Mouse (Mus musculus) sigmoid colon, adult 10 weeks (tissue): ENCODE results near the gene Scml4. TPM values are rescaled to one million over a fixed set of nuclear protein-coding genes. Genes with fewer than 3 reads are reported as not detected.

Source experiments
- polyA plus RNA-seq: library from polyadenylated mRNA; stranded (reverse); fragments of 350-450 nt; fragmentation: Illumina TruSeq; extraction: RNeasy Lipid Tissue Mini Kit (QIAGEN cat#74804); gene quantifications from one replicate; pipeline ENCODE4 v1.2.3, GENCODE M21; 2014; ENCODE audit warnings: low read depth, low replicate concordance

Scml4 gene
- 54.4 TPM for polyA plus RNA-seq

DNA sequence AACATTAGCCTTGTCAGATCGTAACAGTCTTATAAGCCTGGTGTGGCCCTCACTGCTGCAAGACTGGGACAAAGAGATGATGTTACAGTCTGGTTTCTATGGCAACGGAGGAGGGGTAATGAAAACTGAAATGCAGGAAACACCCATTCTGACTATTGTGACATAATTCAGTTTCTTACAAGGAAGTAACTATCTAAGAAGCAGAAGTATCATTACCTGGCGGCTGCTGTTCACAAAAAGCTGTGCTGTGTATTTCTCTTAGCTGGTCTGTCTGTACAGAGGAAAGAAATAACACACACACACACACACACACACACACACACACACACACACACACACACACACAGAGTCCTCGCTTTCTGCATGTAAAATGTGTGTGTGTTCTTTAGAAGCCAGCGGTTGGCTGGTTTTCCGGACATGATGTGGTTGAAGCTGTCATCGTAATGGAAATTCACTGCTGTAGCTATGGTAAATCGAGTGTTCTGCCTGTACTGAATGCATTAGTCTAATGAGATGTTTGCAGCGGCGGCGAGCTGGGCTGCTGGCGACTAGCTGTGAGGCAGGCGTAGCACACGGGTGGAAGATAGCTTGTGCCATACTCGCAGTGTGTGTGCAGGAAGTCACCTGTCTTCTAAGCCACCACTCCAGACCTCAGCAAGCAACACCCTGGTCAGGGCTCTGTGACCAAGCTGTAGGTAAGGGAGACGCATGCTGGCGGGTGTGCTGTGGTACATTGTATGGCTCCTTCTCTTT is at the start of gene Scml4:
Scml4 (plus strand) TSS at position 212 of the 753 bp plus-strand sequence.

Other genes starting within 250 kb of the Scml4 start
- 128 TPM for gene Sec63, start 98.9 kb upstream of the Scml4 start, polyA plus RNA-seq